Mouse (Mus musculus) midbrain, embryonic 10.5 days (tissue): ENCODE data around the gene Tmem120a. TPM values are rescaled to one million over a fixed set of nuclear protein-coding genes. Genes with fewer than 3 reads are reported as not detected.

Source experiments
- DNase-seq: peaks from one replicate; pipeline ENCODE4 v3.0.0-alpha.2; 2017; ENCODE audit warnings: low spot score
- H3K27ac ChIP-seq: fragments of 300-500 bp; sonication (generic); replicated peaks from 2 replicates; pipeline ENCODE4 v1.5.1; 2016; ENCODE audit warnings: mild to moderate bottlenecking
- H3K27me3 ChIP-seq: fragments of 300-500 bp; sonication (generic); 2 replicates; pipeline ENCODE4 v1.6.1; 2016; ENCODE audit warnings: low read depth, mild to moderate bottlenecking; ENCODE audit not compliant: poor library complexity, severe bottlenecking
- H3K36me3 ChIP-seq: fragments of 300-500 bp; sonication (generic); 2 replicates; pipeline ENCODE4 v1.6.1; 2016; ENCODE audit warnings: mild to moderate bottlenecking, moderate library complexity
- H3K4me1 ChIP-seq: fragments of 300-500 bp; sonication (generic); 2 replicates; pipeline ENCODE4 v1.6.1; 2016
- H3K4me3 ChIP-seq: fragments of 300-500 bp; sonication (generic); 2 replicates; pipeline ENCODE4 v1.5.1; 2016; ENCODE audit warnings: mild to moderate bottlenecking, moderate library complexity
- H3K9me3 ChIP-seq: fragments of 300-500 bp; sonication (generic); replicated peaks from 2 replicates; pipeline ENCODE4 v1.6.1; 2016; ENCODE audit warnings: mild to moderate bottlenecking
- WGBS: fragments of 180-500 bp; shearing (Covaris S2); methylation state at CpG from one replicate; pipeline ENCODE4 v1.1.7; 2016; 5-methylcytosine and 5-hydroxymethylcytosine counted together
- polyA plus RNA-seq: library from polyadenylated mRNA; unstranded; fragments of >200 nt; fragmentation: Nextera tagmentation; extraction: Ambion mirVana; gene quantifications from 2 replicates; pipeline ENCODE4 v1.2.1, GENCODE M21; 2016

The Tmem120a gene
- polyA plus RNA-seq, 1 experiment from 2014 or later, result 65.9 TPM

DNA sequence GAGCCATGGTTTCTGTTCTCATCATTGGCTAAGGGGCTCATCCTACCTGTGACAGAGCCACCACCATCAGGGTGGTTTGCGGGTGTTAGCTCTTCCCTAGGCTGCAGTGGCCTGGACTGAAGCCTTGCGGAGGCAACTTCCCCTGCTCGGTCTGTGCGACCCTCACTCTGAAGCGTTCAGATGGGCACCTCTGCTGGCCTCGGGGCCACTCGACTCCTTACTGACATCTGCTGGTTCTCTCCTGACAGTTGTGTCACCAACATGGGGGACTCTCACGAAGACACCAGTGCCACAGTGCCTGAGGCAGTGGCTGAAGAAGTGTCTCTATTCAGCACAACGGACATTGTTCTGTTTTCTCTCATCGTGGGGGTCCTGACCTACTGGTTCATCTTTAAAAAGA, 28.6 kb downstream of the Tmem120a start:
- Histone ChIP-seq H3K9me3 (no peaks in the 10 kb centered on the region), H3K4me3 (no peak overlapping the region), H3K27ac (no peak overlapping the region), H3K4me1 (peaks cover 20% of the 10 kb centered on the region), H3K27me3 (no peaks in the 10 kb centered on the region), H3K36me3 (peaks cover 56% of the 10 kb centered on the region)
- 62% methylated on average over 10 of the region's 10 CpGs for WGBS
- DNase-seq, result no peak

DNA sequence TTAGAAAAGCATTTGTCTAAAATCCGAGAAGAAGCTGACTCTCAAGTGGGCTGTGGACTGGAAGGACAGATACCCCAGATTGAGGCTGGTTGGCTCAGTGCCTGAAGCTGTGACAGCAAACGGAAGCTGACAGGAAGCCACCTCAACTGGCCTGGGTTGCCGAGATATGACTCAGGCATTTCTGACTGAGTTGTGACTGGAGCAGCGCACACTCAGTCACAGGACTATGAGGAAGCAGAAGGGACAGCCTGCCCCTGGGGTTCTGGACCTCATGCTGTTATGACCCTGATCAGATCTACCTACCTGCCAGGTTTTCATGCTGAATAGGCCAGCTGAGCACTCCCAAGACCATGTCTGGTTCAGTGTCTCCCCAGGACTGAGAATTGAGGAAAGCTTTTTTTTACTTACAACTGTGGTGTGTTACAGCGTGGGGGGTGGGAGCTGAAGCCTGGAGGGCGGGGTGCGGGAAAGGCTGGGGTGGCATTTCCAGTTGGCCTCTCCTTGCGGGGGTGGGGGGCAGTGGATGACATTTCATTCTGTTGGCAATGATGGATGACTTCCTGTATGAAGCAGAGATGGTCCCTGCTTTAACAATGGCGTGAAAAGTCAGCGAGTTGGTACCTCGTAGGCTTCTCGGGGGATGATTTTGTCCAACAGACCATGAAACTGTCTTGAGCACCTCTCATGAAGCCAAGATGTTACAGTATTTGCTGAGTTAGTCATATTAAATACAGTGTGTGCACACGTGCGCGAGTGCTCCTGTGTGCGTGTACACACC, 30.6 kb downstream of the Tmem120a start:
- H3K4me3 ChIP-seq, result no peak overlapping the region
- no peak for DNase-seq
- WGBS, result 88% methylated on average over 16 of the region's 16 CpGs
- H3K27ac ChIP-seq, result peak overlapping the region; percentile 38; the same call in 1 of the 2 replicates
- H3K4me1 ChIP-seq, result peaks cover 19% of the 10 kb centered on the region
- H3K9me3 ChIP-seq, result no peaks in the 10 kb centered on the region
- H3K36me3 ChIP-seq, result peaks cover 51% of the 10 kb centered on the region
- H3K27me3 ChIP-seq, result no peaks in the 10 kb centered on the region

GRCm38 (mm10) chr5:135712803-135713202, 31.4 kb downstream of the Tmem120a start:
- 81% methylated on average over 4 of the region's 4 CpGs for WGBS

GRCm38 (mm10) chr5:135711582-135712355, 32.5 kb downstream of the Tmem120a start:
- Histone ChIP-seq H3K4me3 (no peak overlapping the region), H3K4me1 (peaks cover 19% of the 10 kb centered on the region), H3K36me3 (peaks cover 51% of the 10 kb centered on the region), H3K27me3 (no peaks in the 10 kb centered on the region), H3K27ac (0 out of 2 replicates have a peak overlapping the region, but pooled peaks have one; percentile 23), H3K9me3 (no peaks in the 10 kb centered on the region)
- WGBS, result 92% methylated on average over 13 of the region's 13 CpGs
- no peak for DNase-seq

More at GRCm38 (mm10) chr5:135712803-135713202, 31.4 kb downstream of the Tmem120a start:
- DNase-seq, result no peak
- H3K36me3 ChIP-seq, result peaks cover 51% of the 10 kb centered on the region
- H3K27me3 ChIP-seq, result no peaks in the 10 kb centered on the region
- 0 out of 2 replicates have a peak overlapping the region, but pooled peaks have one; percentile 38 for H3K27ac ChIP-seq
- H3K4me1 ChIP-seq, result peaks cover 19% of the 10 kb centered on the region
- H3K4me3 ChIP-seq, result no peak overlapping the region
- H3K9me3 ChIP-seq, result no peaks in the 10 kb centered on the region

GRCm38 (mm10) chr5:135710599-135711214, 33.5 kb downstream of the Tmem120a start:
- H3K9me3 ChIP-seq, result no peaks in the 10 kb centered on the region
- WGBS, result 91% methylated on average over 7 of the region's 7 CpGs
- H3K27me3 ChIP-seq, result no peaks in the 10 kb centered on the region
- H3K4me1 ChIP-seq, result peaks cover 19% of the 10 kb centered on the region
- H3K36me3 ChIP-seq, result peaks cover 51% of the 10 kb centered on the region
- H3K4me3 ChIP-seq, result no peak overlapping the region
- H3K27ac ChIP-seq, result no peak overlapping the region
- no peak for DNase-seq

DNA sequence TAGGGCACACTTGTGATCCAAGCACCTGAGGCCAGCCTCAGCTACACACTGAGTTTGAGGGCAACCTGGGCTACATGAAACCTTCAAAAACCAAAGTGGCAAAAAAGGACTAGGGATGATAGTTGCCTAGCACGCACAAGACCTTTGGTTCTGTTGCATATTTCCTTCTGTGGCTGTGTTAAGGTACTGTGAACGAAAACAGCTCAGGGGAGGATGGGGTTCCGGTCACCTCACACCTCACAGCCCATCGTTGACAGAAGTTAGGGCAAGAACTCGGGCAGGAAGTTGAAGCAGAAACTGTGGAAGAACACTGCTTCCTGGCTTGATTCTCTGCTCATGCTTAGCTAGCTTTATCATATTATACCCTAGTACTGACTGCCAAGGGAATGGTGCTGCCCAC, 34.5 kb downstream of the Tmem120a start:
- H3K4me1 ChIP-seq, result peaks cover 19% of the 10 kb centered on the region
- no peaks in the 10 kb centered on the region for H3K27me3 ChIP-seq
- H3K4me3 ChIP-seq, result no peak overlapping the region
- 98% methylated on average over 5 of the region's 5 CpGs for WGBS
- no peak for DNase-seq
- H3K36me3 ChIP-seq, result peaks cover 53% of the 10 kb centered on the region
- no peak overlapping the region for H3K27ac ChIP-seq
- no peaks in the 10 kb centered on the region for H3K9me3 ChIP-seq

GRCm38 (mm10) chr5:135707855-135708254, 36.4 kb downstream of the Tmem120a start:
- Histone ChIP-seq H3K4me1 (peaks cover 10% of the 10 kb centered on the region; the same call in 1 of the 2 replicates), H3K36me3 (peaks cover 60% of the 10 kb centered on the region), H3K27ac (no peak overlapping the region), H3K27me3 (no peaks in the 10 kb centered on the region), H3K4me3 (no peak overlapping the region), H3K9me3 (no peaks in the 10 kb centered on the region)
- DNase-seq, result no peak
- WGBS, result 61% methylated on average over 1 of the region's 1 CpGs

GRCm38 (mm10) chr5:135707039-135707438, 37.2 kb downstream of the Tmem120a start:
- H3K27ac ChIP-seq, result no peak overlapping the region
- 93% methylated on average over 13 of the region's 13 CpGs for WGBS
- 0 out of 2 replicates have a peak, but pooled peaks cover 2% of the 10 kb centered on the region for H3K4me1 ChIP-seq
- no peak for DNase-seq
- H3K27me3 ChIP-seq, result no peaks in the 10 kb centered on the region
- H3K9me3 ChIP-seq, result no peaks in the 10 kb centered on the region
- peaks cover 68% of the 10 kb centered on the region for H3K36me3 ChIP-seq
- H3K4me3 ChIP-seq, result no peak overlapping the region

- 90% methylated on average over 4 of the region's 4 CpGs for WGBS
- no peak for DNase-seq
- Histone ChIP-seq H3K27ac (no peak overlapping the region), H3K4me3 (no peak overlapping the region), H3K4me1 (no peaks in the 10 kb centered on the region), H3K27me3 (no peaks in the 10 kb centered on the region), H3K9me3 (no peaks in the 10 kb centered on the region), H3K36me3 (peaks cover 74% of the 10 kb centered on the region)
Measured at GRCm38 (mm10) chr5:135705383-135705782, 38.9 kb downstream of the Tmem120a start.

- DNase-seq, result no peak
- no peak overlapping the region for H3K27ac ChIP-seq
- peaks cover 77% of the 10 kb centered on the region for H3K36me3 ChIP-seq
- 97% methylated on average over 7 of the region's 7 CpGs for WGBS
- no peaks in the 10 kb centered on the region for H3K4me1 ChIP-seq
- H3K9me3 ChIP-seq, result no peaks in the 10 kb centered on the region
- H3K27me3 ChIP-seq, result no peaks in the 10 kb centered on the region
- H3K4me3 ChIP-seq, result no peak overlapping the region
Measured at GRCm38 (mm10) chr5:135703431-135703830, 40.8 kb downstream of the Tmem120a start.

DNA sequence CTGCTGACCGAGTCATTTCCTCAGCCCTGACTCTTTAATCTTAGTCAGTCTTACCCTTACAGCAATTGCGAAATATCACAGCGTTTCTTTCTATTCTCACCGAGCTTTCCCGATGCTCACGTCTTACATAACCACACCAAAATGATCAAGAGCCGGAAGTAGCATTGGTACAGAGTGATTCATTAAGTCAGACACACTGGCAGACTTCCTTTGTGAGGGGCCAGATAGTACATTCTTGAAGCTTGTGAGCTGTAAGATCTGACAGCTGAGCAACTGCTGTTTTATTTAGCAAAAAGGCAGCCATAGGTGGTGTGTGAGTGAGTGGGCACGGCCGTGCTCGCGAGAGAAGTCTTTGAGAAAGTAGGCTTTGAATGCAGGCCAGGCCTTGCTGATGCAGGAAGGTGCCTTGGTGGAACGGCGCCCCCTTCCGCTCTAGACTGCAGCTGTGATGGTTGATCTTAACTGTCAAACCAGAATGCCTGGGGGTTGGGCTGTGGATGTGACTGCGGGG, 41.5 kb downstream of the Tmem120a start:
- no peak overlapping the region for H3K4me3 ChIP-seq
- peaks cover 77% of the 10 kb centered on the region for H3K36me3 ChIP-seq
- no peak for DNase-seq
- H3K4me1 ChIP-seq, result no peaks in the 10 kb centered on the region
- H3K27me3 ChIP-seq, result no peaks in the 10 kb centered on the region
- H3K9me3 ChIP-seq, result no peaks in the 10 kb centered on the region
- H3K27ac ChIP-seq, result no peak overlapping the region
- 78% methylated on average over 15 of the region's 15 CpGs for WGBS

DNA sequence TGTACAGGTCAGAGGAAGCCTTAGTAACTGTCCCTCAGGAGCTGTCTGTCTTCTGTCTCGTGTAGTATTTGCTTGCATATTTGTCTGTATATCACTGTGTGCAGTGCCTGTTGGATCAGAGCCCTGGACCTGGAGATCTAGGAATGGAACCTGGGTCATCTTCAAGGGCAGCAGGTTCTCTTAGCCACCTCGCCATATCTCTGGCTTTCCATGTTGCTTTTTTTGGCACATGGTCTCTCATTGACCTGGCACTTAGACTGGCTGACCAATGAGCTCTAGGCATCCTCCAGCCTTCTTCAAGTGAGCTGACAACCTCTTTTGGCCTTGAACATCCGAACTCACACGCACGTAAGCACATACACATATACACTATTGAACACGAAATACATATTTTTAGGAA, 42.1 kb downstream of the Tmem120a start:
- H3K4me3 ChIP-seq, result no peak overlapping the region
- 88% methylated on average over 6 of the region's 6 CpGs for WGBS

More for the DNA sequence above, 42.1 kb downstream of the Tmem120a start:
- Histone ChIP-seq H3K36me3 (peaks cover 77% of the 10 kb centered on the region), H3K27ac (no peak overlapping the region), H3K9me3 (no peaks in the 10 kb centered on the region), H3K4me1 (no peaks in the 10 kb centered on the region), H3K27me3 (no peaks in the 10 kb centered on the region)
- DNase-seq, result no peak
